Mouse (Mus musculus) myocyte (in vitro differentiated cells): ENCODE results near the gene Myo5a.
A peak's percentile ranks its signal among the peaks of the same experiment; 100 is the strongest.

Experiments used
- E2F4 ChIP-seq: IDR thresholded peaks from one replicate; pipeline ENCODE4 v1.6.1; 2011; ENCODE audit warnings: mild to moderate bottlenecking, control low read depth, moderate library complexity; ENCODE audit not compliant: insufficient read depth
- MAX ChIP-seq: IDR thresholded peaks from one replicate; pipeline ENCODE4 v1.6.1; 2011; ENCODE audit warnings: low read depth, mild to moderate bottlenecking, control low read depth
- MYOD1 ChIP-seq, 3 experiments: IDR thresholded peaks; one replicate each; pipeline ENCODE4 v1.6.1; 2011; ENCODE audit warnings: control low read depth in 2 of 3, low read depth in 2 of 3, mild to moderate bottlenecking in 2 of 3, moderate library complexity in 1 of 3; ENCODE audit not compliant: insufficient read length in 2 of 3, control insufficient read depth in 1 of 3
- POLR2A ChIP-seq: IDR thresholded peaks from one replicate; pipeline ENCODE4 v1.6.1; 2011; ENCODE audit warnings: low read depth, mild to moderate bottlenecking, control low read depth, moderate library complexity; ENCODE audit not compliant: insufficient read length
- SRF ChIP-seq: IDR thresholded peaks from one replicate; pipeline ENCODE4 v1.6.1; 2011; ENCODE audit warnings: low read depth; ENCODE audit not compliant: control insufficient read depth, insufficient read length

DNA sequence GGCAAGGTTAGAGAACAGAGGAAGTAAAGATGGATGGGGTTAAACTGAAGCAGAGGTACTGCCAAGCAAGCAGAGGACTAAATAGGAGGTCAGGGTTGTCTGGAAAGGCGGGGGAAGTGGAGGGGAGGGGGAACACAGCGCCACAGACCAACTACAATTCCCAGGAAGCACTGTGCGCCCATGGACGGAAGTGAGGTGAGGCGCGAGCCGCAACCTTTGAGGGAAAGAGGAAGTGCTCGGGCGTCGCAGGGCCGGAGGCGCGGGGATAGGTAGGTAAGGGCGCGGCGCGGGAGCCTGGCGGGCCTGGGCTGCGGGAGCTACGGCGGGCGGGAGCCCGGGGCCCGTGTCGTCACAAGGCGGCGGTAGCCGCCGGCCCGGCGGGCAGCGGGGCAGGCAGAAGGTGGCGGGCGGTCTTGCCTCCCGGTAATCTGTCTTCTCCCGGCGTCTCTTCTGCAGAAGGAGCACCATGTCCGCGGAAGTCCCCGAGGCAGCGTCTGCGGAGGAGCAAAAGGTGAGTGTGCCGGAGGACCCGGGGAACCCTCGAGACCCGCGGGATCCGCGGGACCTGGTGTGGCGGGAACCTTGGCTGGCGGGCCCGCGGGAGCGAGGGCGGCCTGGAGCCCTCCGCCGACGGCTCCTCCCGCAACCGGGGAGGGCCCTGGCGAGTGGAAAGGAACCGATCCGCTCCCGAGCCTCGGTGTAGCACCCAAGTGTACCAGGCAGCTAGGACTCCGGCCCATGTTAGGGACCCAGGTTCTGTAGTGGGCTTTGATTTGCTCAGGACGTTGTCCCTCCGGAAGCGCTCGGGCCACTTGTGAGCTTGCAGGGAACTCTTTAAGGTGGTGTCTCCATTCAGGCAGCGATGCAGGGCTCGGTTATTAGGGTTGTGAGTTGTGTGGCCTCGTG, 33.1 kb upstream of the Myo5a start, which contains the start of gene Arpp19:
- TF ChIP-seq MAX (no peak), POLR2A (peak; percentile 75), MYOD1 (IDR thresholded peaks at IDR 0.05; ENCODE audit: control insufficient read depth in 1 of 3, insufficient read length in 2 of 3, low read depth in 2 of 3) (no peak), E2F4 (no peak), SRF (no peak)
